Mouse (Mus musculus): ENCODE data around the gene Nr2e1.

Nr2e1 gene

DNA sequence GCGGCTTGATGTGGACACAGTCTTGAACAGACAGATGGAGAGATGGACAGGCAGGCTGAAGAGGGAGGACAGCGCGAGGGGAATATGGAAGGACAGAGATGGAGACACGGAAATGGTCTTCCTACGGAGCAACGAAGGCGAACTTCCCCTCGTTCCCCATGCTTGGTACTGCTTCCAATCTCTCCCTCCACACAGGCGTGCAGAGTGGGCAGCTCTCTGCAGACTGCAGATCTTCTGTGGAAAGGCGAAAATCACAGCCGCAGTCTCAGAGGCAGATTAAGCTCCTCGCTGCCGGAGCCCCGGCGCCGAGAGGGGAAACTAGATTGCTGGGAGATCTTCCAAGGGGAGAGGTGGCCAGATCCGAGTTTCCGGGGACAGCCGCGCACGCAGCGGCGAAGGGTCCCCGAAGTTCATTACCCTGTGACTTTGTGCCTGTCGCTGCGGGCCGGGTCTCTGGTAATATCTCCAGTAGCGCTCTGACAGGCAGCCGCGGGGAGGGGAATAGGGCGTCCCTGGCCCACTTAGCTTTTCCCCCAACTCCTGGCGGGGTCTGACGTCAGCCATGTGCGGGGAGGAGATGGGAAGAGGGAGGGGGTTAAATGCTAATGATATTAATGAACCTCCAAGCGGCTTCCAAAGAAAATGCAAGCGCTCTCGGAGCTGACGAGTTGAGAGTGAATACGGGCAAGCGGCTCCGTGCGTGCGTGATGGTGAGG is at the start of gene Nr2e1, which contains the start of gene Ostm1:
Nr2e1 (minus strand) TSS at position 476 of the 716 bp plus-strand sequence.
Ostm1 (plus strand) TSS at position 666 of the 716 bp plus-strand sequence.
- DNase-seq (ENCODE audit: low spot score): peak; percentile 22

DNA sequence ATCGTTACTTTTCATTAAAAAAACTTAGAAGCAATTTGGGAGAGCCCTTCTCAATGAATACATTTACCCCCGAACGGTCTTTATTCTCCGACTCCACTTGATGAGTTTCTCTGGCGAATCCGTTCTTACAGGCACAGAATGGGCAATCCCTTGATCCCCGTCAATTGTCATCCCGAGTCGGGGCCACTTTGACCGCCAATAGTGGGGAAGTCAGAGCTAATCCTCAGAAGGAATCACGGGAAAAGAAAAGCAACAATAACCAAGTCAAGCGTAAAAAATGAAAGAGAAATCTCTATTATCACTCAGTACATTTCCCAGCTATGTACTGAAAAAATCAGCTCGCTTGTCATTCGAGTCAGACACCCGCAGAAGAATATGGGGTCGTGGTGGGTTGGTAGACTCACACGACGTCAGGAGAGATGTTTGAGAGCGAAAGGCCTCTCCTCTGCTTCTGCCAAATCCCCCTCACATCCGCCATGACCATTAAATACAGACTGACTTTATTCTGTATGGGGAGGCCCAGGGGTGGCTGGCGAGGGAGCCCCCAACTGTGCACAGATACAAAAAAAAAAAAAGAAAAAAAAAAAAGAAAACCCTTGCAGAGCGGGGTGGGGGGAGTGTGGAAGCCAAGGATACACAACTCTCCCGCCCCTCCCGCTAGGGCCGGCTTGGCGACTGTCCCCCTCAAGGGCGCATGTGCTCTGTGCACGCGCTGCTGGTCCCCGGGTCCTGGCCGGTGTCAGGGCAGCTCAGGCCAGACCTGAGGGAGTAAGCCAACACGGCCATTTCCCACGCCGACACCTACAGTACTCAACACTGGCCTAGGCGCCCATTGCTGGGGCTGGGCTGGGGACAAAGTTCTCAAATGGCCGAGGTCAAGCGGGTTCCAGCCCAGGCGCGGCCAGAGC is 49.3 kb upstream of the Nr2e1 start:
- no peak for DNase-seq (ENCODE audit: low spot score)

DNA sequence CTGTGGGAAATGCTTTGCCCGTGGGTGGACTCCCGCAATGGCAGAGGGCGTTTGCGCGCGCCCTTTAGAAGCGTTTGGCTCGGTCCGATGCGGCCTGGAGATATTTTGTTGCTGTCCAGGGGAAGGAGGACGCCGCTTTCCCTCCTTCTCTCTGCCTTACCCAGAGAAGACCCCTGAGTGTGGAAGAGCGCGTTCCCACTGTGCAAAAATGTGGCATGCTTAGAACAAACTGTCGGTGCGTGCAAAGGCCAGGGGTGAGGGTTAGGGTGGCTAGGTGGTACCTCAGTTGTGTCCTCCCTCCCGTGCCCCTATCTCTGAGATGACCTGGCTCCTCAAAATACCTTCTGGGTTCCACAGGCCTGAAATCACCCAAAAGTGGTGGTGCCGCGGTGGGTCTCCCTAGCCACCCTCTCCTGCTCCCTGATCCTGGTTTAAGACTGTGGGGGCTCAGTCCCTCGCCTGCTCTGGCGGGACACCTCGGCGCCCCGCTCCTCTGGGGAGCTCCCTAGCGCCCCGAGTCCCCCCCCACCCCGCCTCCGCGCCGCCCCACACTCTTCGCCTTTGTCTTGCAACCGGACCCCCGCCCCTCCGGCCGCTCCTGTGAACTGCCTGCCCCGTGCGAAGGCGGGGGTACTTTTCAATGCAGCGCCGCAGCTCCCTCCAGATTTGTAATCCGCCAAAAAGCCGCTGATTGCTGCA is 48.5 kb upstream of the Nr2e1 start:
- no peak for DNase-seq (ENCODE audit: low spot score)

- no peak for DNase-seq (ENCODE audit: low spot score)
Observed at GRCm38 (mm10) chr10:42630596-42631355, 47.3 kb upstream of the Nr2e1 start.

DNA sequence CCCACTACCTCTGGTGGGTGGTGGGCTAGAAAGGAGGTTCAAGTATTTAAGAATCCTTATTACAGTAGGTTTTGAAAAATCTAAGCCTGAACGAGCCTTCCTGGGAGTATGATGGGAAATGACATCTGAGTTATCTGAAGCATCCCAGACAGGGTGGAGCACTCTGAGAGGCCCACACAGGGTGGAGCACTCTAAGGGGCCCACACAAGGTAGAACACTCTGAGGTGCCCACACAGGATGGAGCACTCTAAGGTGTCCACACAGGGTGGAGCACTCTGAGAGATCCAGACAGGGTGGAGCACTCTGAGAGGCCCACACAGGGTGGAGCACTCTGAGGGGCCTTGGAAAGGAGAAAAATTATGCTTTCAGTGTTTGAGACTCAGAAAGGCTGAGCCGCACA is 42.5 kb upstream of the Nr2e1 start:
- no peak for DNase-seq (ENCODE audit: low spot score)

- DNase-seq (ENCODE audit: low spot score): no peak
Observed at GRCm38 (mm10) chr10:42618291-42618690, 34.9 kb upstream of the Nr2e1 start.

- DNase-seq (ENCODE audit: low spot score): no peak
Observed at GRCm38 (mm10) chr10:42614766-42615165, 31.3 kb upstream of the Nr2e1 start.

DNA sequence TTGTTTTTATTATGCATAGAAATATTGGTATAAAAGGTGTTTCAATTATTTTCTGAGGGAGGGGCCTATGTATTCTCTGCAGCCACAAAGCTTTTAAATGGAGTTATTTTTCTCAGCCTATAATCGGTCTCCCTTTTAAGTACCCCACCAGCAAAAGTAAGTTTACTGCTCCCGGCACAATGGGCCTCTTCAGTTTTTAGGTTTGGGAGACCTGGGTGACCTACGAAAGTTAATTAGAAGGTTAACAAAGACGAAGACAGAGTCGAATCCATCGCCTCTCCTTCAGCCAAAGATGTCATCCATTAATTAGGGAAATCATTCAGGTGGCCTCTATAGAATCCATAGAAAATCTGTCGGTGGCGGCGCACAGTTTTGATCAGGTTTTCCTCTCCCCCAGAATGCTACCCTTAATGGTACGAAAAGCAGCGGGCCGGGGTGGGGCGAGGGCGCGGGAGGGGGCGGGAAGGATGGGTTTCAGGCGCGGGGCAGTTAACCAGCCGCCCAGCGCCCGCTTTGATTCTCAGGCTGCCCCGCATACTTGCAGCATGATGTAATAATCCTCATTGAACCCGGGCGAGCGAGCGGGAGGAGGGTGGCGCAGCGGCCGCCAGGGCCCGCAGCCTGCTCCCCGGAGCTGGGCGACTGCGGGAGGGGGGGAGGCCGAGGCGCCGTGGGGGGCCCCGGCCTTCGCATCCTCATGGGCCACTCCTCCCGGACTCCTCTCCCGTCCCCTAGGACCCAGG is 30.4 kb upstream of the Nr2e1 start:
- DNase-seq (ENCODE audit: low spot score): no peak

DNA sequence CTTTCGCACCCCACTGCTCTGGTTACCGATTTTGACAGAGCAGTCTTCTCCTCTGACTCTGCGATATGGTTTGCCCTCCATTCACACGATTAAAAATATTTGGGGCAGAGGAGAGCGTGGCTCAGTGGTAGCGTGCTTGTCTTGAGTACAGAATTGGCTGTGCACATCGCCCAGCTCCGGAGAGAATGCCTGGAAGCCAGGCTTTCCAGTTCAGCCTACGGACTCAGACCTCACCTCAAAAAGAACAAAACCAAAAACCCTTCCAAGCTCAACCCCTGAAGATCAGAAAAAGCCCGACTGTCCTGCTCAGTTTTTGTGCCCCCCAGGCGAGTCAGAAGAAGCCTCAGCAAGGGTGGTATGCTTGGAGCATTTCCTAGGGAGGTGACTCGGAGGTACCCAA is 29.6 kb upstream of the Nr2e1 start:
- DNase-seq (ENCODE audit: low spot score): no peak

- DNase-seq (ENCODE audit: low spot score): no peak
Observed at GRCm38 (mm10) chr10:42606757-42607156, 23.3 kb upstream of the Nr2e1 start.

- peak; percentile 55 for DNase-seq (ENCODE audit: low spot score)
Observed at GRCm38 (mm10) chr10:42604874-42605273, 21.4 kb upstream of the Nr2e1 start.

- peak; percentile 67 for DNase-seq (ENCODE audit: low spot score)
Observed at GRCm38 (mm10) chr10:42601556-42601955, 18.1 kb upstream of the Nr2e1 start.

- no peak for DNase-seq (ENCODE audit: low spot score)
Observed at GRCm38 (mm10) chr10:42598615-42599014, 15.2 kb upstream of the Nr2e1 start.

GRCm38 (mm10) chr10:42593201-42593600 is 9.8 kb upstream of the Nr2e1 start:
- no peak for DNase-seq (ENCODE audit: low spot score)

GRCm38 (mm10) chr10:42591993-42592686 is 8.7 kb upstream of the Nr2e1 start:
- DNase-seq (ENCODE audit: low spot score): no peak

- DNase-seq (ENCODE audit: low spot score): no peak
Observed at GRCm38 (mm10) chr10:42591185-42591992, 8.0 kb upstream of the Nr2e1 start.

- no peak for DNase-seq (ENCODE audit: low spot score)
Observed at GRCm38 (mm10) chr10:42590261-42591184, 7.1 kb upstream of the Nr2e1 start.

GRCm38 (mm10) chr10:42589505-42589904 is 6.1 kb upstream of the Nr2e1 start:
- no peak for DNase-seq (ENCODE audit: low spot score)
